Mouse (Mus musculus): Measurements from ENCODE around the gene Fam208b. TPM values are rescaled to one million over a fixed set of nuclear protein-coding genes. Genes with fewer than 3 reads are reported as not detected.
"Not testable (repeated sequence)": the region's sequence is repeated elsewhere in the genome, so short reads cannot be mapped to it uniquely, and the experiment has no call there.

Fam208b gene
- total RNA-seq, 4 experiments from 2014 or later = 23.8 to 31.9 (median 28.3) TPM

DNA sequence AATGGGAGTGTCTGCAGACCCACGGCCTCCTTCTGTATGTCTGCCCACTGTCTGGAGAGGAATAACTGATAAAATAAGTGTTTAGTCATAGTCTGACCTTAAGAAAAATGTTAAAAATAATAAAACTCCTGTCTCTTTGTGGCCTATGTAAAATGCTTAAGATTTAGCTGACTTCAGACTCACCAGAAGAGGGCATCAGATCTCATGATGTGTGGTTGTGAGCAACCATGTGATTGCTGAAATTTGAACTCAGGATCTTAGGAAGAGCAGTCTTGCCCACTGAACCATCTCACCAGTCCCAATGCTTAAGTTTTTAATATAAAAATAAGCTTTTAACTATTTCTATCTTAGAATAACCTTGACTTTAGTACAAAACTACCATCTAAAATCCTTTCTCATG lies 47.8 kb downstream of the Fam208b start:
- no peak for DNase-seq

DNA sequence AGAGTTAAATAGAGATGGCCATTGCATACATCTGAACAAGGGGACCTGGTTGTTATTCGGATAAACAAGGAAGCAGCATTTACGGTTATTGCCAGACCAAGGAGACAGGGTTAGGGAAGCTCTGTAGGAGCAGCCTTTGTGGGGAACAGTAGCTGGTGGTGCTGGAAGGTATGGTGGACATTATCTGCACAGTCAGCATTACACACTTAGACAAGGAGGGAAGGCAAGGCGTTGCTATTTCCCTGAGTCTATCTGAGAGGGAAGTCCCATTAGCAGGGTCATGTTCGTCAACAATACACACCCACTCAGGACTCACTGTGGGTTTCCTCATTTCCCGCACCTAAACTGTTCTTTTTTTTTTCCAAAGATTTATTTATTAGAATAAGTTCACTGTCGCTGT lies 63.1 kb downstream of the Fam208b start:
- DNase-seq = no peak

DNA sequence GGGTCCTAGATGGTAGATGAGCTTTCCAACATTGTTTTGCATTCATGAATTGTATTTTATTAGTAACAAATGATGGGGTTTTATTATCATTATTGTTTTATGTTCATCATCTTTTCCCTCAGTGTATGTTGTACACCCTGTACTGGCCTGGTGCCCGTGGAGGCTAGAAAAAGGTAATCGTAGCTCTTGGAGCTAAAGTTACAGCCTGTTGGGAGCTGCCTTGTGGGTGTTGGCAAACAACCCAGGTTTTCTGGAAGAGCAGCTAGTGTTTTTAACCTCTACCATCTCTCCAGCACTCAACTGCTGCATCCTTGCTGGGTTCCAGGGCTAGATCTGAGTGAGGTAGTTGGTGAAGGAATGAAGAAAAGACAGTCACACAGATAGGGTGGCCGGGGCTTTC lies 63.5 kb downstream of the Fam208b start:
- DNase-seq = no peak

DNA sequence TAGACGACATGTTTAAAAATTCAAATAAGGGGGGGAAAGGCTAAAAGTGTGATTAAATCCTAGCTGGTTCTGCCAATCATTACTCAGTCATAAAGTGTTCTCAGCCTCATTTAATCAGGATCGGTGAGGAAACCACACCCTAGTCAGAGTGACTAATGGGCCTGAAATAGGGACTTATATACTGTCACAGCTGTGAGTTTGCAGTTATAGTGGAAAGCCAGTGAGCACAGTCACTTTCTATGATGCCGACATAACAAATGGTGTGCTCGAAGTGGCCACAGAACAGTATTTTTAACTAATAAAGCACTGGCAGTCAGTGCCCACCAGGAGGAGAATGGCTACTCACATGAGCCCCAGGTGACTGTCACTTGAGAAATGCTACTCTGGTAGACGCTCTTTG lies 66.0 kb downstream of the Fam208b start:
- no peak for DNase-seq

- DNase-seq = no peak
Observed at GRCm38 (mm10) chr13:3544077-3544874, 66.6 kb downstream of the Fam208b start.

GRCm38 (mm10) chr13:3541159-3541782 lies 69.6 kb downstream of the Fam208b start:
- DNase-seq = no peak

DNA sequence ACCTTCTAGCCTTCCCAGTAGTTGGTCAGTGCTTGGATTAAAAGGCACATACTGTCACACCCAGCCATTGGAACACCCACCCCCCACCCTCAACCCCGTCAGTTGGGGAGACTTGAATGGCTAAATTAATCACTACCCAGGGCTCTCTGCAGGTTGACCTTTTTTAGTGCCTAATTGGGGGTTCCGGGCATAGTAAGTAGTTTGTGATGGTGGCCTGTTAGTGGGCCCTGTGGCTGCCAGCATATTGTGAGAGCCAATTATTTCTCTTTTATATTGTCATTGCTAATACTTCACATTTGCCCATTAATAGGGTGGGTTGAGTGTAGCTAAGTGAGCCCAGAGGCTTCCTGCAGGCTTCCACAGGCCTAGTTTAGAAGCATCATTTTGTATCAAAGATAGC lies 70.7 kb downstream of the Fam208b start:
- no peak for DNase-seq

DNA sequence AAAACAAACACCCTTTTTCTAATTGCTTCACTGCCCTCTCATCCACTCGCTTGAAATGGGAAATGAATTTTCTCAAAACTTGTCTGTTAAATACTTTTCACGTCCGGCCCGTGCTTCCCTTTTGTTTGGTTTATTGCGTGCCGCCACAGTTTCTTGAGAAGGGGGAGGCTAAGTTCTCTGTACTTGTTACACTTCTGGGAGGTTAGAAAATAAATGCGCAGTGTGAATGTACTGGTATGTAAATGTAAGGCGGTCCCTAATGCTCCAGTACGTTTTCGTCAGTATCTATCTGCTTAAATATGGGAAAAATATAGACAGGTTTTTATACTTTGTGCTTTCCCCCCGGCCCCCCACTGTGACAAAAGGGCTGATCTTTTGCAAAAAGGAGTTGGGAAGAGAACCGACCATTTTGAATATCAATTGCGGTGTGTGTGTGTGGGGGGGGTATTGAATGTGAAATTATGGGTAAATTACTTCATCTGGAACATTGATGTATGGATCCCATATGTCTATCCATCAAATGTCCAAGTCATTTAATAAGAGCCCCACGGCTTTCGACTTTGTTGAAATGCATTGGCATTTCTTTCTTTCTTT lies 71.8 kb downstream of the Fam208b start:
- no peak for DNase-seq

- peak; percentile 69 for DNase-seq
Observed at GRCm38 (mm10) chr13:3538223-3538968, 72.5 kb downstream of the Fam208b start.

GRCm38 (mm10) chr13:3537594-3538222 lies 73.2 kb downstream of the Fam208b start, which contains the start of gene Gdi2:
Gdi2 (plus strand) TSS chr13:3538063.
- DNase-seq = peak; percentile 92

DNA sequence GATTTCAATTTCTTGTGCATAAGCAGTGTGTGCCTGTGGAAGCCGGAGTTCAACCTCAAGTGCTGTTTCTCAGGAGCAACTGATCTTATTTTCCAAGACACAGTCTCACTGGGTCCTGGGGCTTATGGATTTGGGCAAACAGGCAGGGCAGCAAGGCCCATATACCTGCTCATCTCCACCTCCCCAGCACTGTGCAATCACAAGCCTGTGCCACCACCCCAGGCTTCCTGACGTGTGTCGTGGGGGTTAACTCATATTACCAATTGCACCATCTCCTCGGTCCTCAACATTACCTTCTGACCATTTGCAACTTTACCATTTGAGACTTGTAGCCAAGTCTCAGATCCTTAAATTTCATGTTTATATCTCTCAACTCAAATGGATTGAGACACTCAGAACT lies 76.8 kb downstream of the Fam208b start:
- DNase-seq = no peak

DNA sequence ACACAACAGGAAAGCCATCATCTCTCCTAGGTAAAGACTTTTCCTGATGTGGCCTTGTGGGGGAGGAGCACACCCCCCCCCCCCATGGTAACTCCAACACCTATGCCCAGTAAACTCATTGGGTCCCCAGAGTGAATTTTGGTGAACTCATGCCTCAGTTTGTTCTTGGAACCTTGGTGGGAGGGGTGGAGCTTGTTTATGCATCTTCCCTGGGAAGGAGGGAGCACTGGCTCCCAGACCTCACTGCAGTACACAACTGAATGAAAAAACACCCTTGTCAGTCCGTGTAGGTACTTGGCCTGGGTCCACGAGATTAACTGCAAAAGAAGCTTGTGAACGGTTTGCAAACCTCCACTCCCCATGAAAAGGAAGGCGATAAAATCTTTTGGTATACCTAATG lies 78.5 kb downstream of the Fam208b start:
- no peak for DNase-seq

DNA sequence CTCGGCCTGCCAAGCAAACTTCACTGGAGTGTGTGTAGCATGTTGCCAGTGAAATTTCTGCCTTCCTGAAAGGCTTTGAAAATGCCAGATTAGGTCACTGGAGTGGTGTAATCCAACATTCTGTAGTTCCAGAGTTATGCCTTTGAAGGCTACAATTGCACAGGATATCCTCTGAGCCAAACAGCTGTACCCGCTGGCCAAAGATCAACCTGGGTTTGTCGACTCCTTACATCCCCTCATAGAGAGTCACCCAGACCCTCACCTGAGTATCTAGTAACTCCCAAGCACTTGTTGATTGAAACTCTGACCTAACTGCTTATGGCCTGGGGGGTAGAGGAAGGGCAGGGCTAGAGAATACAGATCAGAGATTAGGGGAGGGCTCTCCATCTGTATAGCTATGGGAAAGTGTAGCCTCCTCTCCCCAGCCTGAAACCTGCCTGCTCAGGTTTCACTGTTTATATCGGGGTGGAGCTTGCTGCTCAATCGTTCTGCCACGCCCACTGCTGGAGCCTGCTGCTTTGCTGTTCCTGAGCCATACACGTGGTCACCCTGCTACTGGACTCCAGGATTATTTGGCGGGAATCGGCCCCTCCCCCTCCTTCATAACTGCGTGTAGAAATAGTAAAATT lies 79.1 kb downstream of the Fam208b start:
- no peak for DNase-seq

DNA sequence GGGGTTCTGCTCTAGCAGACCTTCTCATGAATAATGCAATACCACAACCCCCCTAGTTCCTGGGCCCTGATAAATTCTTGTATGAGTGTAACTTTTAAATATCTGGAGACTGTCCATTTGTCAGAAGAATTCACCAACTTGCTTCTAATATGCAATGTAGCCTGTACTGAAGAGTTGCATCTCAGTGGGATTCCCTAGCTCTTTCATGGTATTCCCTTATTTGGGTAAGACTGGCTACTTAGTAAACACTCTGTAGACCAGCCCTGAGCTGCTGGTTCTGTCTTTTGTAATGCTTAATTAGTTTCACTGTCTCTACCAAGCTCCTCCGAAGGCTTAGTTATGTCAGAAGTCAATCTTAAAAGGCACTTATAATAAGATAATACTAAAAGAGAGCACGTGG lies 79.7 kb downstream of the Fam208b start:
- DNase-seq = not testable (repeated sequence)

DNA sequence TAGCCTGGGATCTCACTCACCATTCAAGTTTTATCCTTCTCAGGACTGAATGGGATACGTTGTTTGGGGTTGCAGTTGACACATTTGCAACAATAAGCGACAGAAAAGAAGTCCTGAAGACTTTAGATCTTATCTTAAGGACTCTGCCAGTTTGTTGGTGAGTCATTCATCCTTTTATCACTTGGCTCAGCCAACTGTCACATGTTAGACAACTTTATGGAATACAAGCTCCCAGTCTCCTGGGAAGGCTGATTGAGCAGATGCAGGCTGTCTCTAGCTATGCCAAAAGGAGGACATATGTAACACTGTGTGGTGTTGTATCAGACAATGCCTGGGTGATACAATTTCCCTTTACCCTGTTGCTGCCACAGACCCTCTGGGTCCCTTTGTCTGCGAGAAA lies 80.5 kb downstream of the Fam208b start:
- no peak for DNase-seq

GRCm38 (mm10) chr13:3526328-3526727 lies 84.6 kb downstream of the Fam208b start:
- no peak for DNase-seq

GRCm38 (mm10) chr13:3525611-3526051 lies 85.3 kb downstream of the Fam208b start:
- DNase-seq = no peak

GRCm38 (mm10) chr13:3523946-3524345 lies 87.0 kb downstream of the Fam208b start:
- no peak for DNase-seq

GRCm38 (mm10) chr13:3523459-3523858 lies 87.4 kb downstream of the Fam208b start:
- DNase-seq = no peak

DNA sequence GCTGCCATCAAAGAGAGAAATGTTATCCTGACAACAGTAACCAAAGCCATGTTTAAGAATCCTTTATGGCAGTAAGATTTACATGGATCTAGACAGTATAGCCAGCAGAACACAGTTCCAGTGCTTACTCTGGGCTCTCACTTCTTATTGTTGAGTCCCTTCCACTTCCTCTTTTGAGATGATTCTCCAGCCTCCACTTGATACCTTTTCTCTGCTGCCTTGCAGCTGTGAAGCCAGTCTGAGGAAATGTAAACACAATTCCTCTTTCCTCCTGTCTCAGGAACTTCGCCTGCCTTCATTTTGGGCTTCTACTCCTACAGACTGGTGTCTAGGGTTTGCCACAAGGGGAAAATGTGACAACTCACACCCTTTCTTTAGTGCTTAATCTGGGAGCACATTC lies 90.9 kb downstream of the Fam208b start:
- DNase-seq = not testable (repeated sequence)

- DNase-seq = not testable (repeated sequence)
Observed at GRCm38 (mm10) chr13:3519357-3519756, 91.6 kb downstream of the Fam208b start.
